Mouse (Mus musculus) hindbrain, embryonic 13.5 days (tissue): ENCODE measurements around the gene Foxj2. TPM values are rescaled to one million over a fixed set of nuclear protein-coding genes. Genes with fewer than 3 reads are reported as not detected.

Experiments used
- ATAC-seq: fragments of 200-750 bp; cut with Nextera tagmentation; 2 replicates; pipeline ENCODE4 v1.8.0; 2017; ENCODE audit warnings: moderate TSS enrichment; ENCODE audit not compliant: low FRiP score
- H3K27ac ChIP-seq: fragments of 300-500 bp; sonication (generic); 2 replicates; pipeline ENCODE4 v1.5.1; 2015; ENCODE audit warnings: inconsistent platforms, mild to moderate bottlenecking, moderate library complexity
- H3K27me3 ChIP-seq: fragments of 300-500 bp; sonication (generic); 2 replicates; pipeline ENCODE4 v1.6.1; 2015; ENCODE audit warnings: mild to moderate bottlenecking, inconsistent platforms
- H3K36me3 ChIP-seq: fragments of 300-500 bp; sonication (generic); 2 replicates; pipeline ENCODE4 v1.6.1; 2015; ENCODE audit warnings: mild to moderate bottlenecking, inconsistent platforms
- H3K4me1 ChIP-seq: fragments of 300-500 bp; sonication (generic); replicated peaks from 2 replicates; pipeline ENCODE4 v1.6.1; 2015; ENCODE audit warnings: inconsistent platforms
- H3K4me2 ChIP-seq: fragments of 300-500 bp; sonication (generic); 2 replicates; pipeline ENCODE4 v1.6.1; 2015; ENCODE audit warnings: inconsistent platforms, mild to moderate bottlenecking, moderate library complexity
- H3K4me3 ChIP-seq: fragments of 300-500 bp; sonication (generic); 2 replicates; pipeline ENCODE4 v1.5.1; 2015; ENCODE audit warnings: mild to moderate bottlenecking, inconsistent platforms
- H3K9ac ChIP-seq: fragments of 300-500 bp; sonication (generic); 2 replicates; pipeline ENCODE4 v1.6.1; 2015; ENCODE audit warnings: mild to moderate bottlenecking, inconsistent platforms
- H3K9me3 ChIP-seq: fragments of 300-500 bp; sonication (generic); 2 replicates; pipeline ENCODE4 v1.6.1; 2016; ENCODE audit warnings: inconsistent platforms
- WGBS: fragments of 180-500 bp; shearing (Covaris S2); methylation state at CpG from one replicate; pipeline ENCODE4 v1.1.7; 2015; 5-methylcytosine and 5-hydroxymethylcytosine counted together
- polyA plus RNA-seq: library from polyadenylated mRNA; unstranded; fragments of >200 nt; fragmentation: Nextera tagmentation; extraction: Ambion mirVana; gene quantifications from 2 replicates; pipeline ENCODE4 v1.2.1, GENCODE M21; 2015

Gene Foxj2
- 6.0 and 6.2 TPM in 2 replicates for polyA plus RNA-seq

- Histone ChIP-seq H3K36me3 (no peaks in the 10 kb centered on the region), H3K27ac (peak within 1 kb of the TSS; percentile 71), H3K4me3 (peak within 1 kb of the TSS; percentile 96), H3K9ac (peak within 1 kb of the TSS; percentile 97), H3K27me3 (no peaks in the 10 kb centered on the region), H3K9me3 (no peaks in the 10 kb centered on the region), H3K4me1 (peaks cover 40% of the 10 kb centered on the region), H3K4me2 (peak within 1 kb of the TSS; percentile 87)
- peak; percentile 90 for ATAC-seq
- 2% methylated on average over 39 of the region's 61 CpGs for WGBS
These were observed at the start of gene Foxj2 for GRCm38 (mm10) chr6:122819306-122820070. TSS of gene Foxj2 (plus strand) at chr6:122819914.

- H3K27ac ChIP-seq = no peak overlapping the region
- no peak overlapping the region for H3K9ac ChIP-seq
- H3K4me3 ChIP-seq = no peak overlapping the region
- H3K4me2 ChIP-seq = no peak overlapping the region
- H3K36me3 ChIP-seq = no peaks in the 10 kb centered on the region
- H3K9me3 ChIP-seq = no peaks in the 10 kb centered on the region
- peaks cover 21% of the 10 kb centered on the region for H3K4me1 ChIP-seq
- no peaks in the 10 kb centered on the region for H3K27me3 ChIP-seq
- ATAC-seq = no peak
- 94% methylated on average over 11 of the region's 11 CpGs for WGBS
These were observed 48.9 kb upstream of the Foxj2 start for GRCm38 (mm10) chr6:122770760-122771315.

- Histone ChIP-seq H3K4me1 (peaks cover 13% of the 10 kb centered on the region), H3K27ac (no peak overlapping the region), H3K36me3 (no peaks in the 10 kb centered on the region), H3K27me3 (no peaks in the 10 kb centered on the region), H3K4me3 (no peak overlapping the region), H3K9me3 (no peaks in the 10 kb centered on the region), H3K4me2 (no peak overlapping the region), H3K9ac (no peak overlapping the region)
- 72% methylated on average over 6 of the region's 6 CpGs for WGBS
- no peak for ATAC-seq
These were observed 47.0 kb upstream of the Foxj2 start for GRCm38 (mm10) chr6:122772701-122773100.

- WGBS = 87% methylated on average over 1 of the region's 1 CpGs
- Histone ChIP-seq H3K9ac (no peak overlapping the region), H3K9me3 (no peaks in the 10 kb centered on the region), H3K27me3 (no peaks in the 10 kb centered on the region), H3K36me3 (no peaks in the 10 kb centered on the region), H3K4me2 (no peak overlapping the region), H3K27ac (no peak overlapping the region), H3K4me3 (no peak overlapping the region), H3K4me1 (peaks cover 13% of the 10 kb centered on the region)
- ATAC-seq = no peak
These were observed 45.4 kb upstream of the Foxj2 start for GRCm38 (mm10) chr6:122774345-122774744.

GRCm38 (mm10) chr6:122776040-122776439 lies 43.7 kb upstream of the Foxj2 start:
- Histone ChIP-seq H3K4me2 (no peak overlapping the region), H3K36me3 (no peaks in the 10 kb centered on the region), H3K27ac (no peak overlapping the region), H3K9me3 (no peaks in the 10 kb centered on the region), H3K4me1 (no peaks in the 10 kb centered on the region), H3K9ac (no peak overlapping the region), H3K4me3 (no peak overlapping the region), H3K27me3 (no peaks in the 10 kb centered on the region)
- ATAC-seq = no peak
- WGBS = 86% methylated on average over 7 of the region's 7 CpGs

- Histone ChIP-seq H3K4me1 (no peaks in the 10 kb centered on the region), H3K4me2 (no peak overlapping the region), H3K9me3 (no peaks in the 10 kb centered on the region), H3K27me3 (no peaks in the 10 kb centered on the region), H3K27ac (no peak overlapping the region), H3K36me3 (no peaks in the 10 kb centered on the region), H3K4me3 (no peak overlapping the region), H3K9ac (no peak overlapping the region)
- 50% methylated on average over 1 of the region's 1 CpGs for WGBS
- ATAC-seq = no peak
These were observed 39.8 kb upstream of the Foxj2 start for GRCm38 (mm10) chr6:122779916-122780315.

- Histone ChIP-seq H3K27ac (no peak overlapping the region), H3K4me1 (no peaks in the 10 kb centered on the region)
- no peak for ATAC-seq
These were observed 38.5 kb upstream of the Foxj2 start for GRCm38 (mm10) chr6:122781167-122781566.

GRCm38 (mm10) chr6:122782164-122782563 lies 37.5 kb upstream of the Foxj2 start:
- Histone ChIP-seq H3K36me3 (no peaks in the 10 kb centered on the region), H3K4me2 (no peak overlapping the region), H3K4me3 (no peak overlapping the region), H3K4me1 (no peaks in the 10 kb centered on the region), H3K27ac (no peak overlapping the region), H3K9ac (no peak overlapping the region), H3K27me3 (no peaks in the 10 kb centered on the region), H3K9me3 (no peaks in the 10 kb centered on the region)
- WGBS = 89% methylated on average over 3 of the region's 3 CpGs
- no peak for ATAC-seq

More at GRCm38 (mm10) chr6:122781167-122781566, 38.5 kb upstream of the Foxj2 start:
- H3K4me2 ChIP-seq = no peak overlapping the region
- no peak overlapping the region for H3K4me3 ChIP-seq
- WGBS = 84% methylated on average over 4 of the region's 4 CpGs
- H3K9ac ChIP-seq = no peak overlapping the region
- H3K27me3 ChIP-seq = no peaks in the 10 kb centered on the region
- H3K9me3 ChIP-seq = no peaks in the 10 kb centered on the region
- no peaks in the 10 kb centered on the region for H3K36me3 ChIP-seq

- ATAC-seq = no peak
- Histone ChIP-seq H3K9me3 (no peaks in the 10 kb centered on the region), H3K27me3 (no peaks in the 10 kb centered on the region), H3K27ac (no peak overlapping the region), H3K4me1 (no peaks in the 10 kb centered on the region), H3K9ac (no peak overlapping the region), H3K4me2 (no peak overlapping the region), H3K36me3 (no peaks in the 10 kb centered on the region), H3K4me3 (no peak overlapping the region)
- WGBS = 93% methylated on average over 3 of the region's 3 CpGs
These were observed 34.8 kb upstream of the Foxj2 start for GRCm38 (mm10) chr6:122784866-122785265.

- H3K4me1 ChIP-seq = no peaks in the 10 kb centered on the region
- no peak overlapping the region for H3K4me2 ChIP-seq
- no peaks in the 10 kb centered on the region for H3K36me3 ChIP-seq
- H3K9me3 ChIP-seq = no peaks in the 10 kb centered on the region
- 0 out of 2 replicates have a peak, but pooled peaks have one; percentile 68 for ATAC-seq
- no peaks in the 10 kb centered on the region for H3K27me3 ChIP-seq
- 40% methylated on average over 5 of the region's 5 CpGs for WGBS
- no peak overlapping the region for H3K4me3 ChIP-seq
- H3K27ac ChIP-seq = no peak overlapping the region
- no peak overlapping the region for H3K9ac ChIP-seq
These were observed 33.4 kb upstream of the Foxj2 start for GRCm38 (mm10) chr6:122786275-122786674.

- Histone ChIP-seq H3K9me3 (no peaks in the 10 kb centered on the region), H3K4me3 (no peak overlapping the region), H3K36me3 (no peaks in the 10 kb centered on the region), H3K4me2 (no peak overlapping the region), H3K27ac (no peak overlapping the region), H3K27me3 (peaks cover 5% of the 10 kb centered on the region; the same call in 1 of the 2 replicates), H3K9ac (no peak overlapping the region), H3K4me1 (no peaks in the 10 kb centered on the region)
- WGBS = 78% methylated on average over 8 of the region's 8 CpGs
- ATAC-seq = no peak
These were observed 24.3 kb upstream of the Foxj2 start for GRCm38 (mm10) chr6:122795254-122795935.

GRCm38 (mm10) chr6:122800640-122801300 lies 18.9 kb upstream of the Foxj2 start:
- peak overlapping the region; percentile 63 for H3K4me3 ChIP-seq
- no peaks in the 10 kb centered on the region for H3K36me3 ChIP-seq
- no peaks in the 10 kb centered on the region for H3K9me3 ChIP-seq
- 44% methylated on average over 10 of the region's 10 CpGs for WGBS
- H3K4me1 ChIP-seq = peaks cover 14% of the 10 kb centered on the region
- H3K9ac ChIP-seq = peak overlapping the region; percentile 81
- H3K4me2 ChIP-seq = peak overlapping the region; percentile 91
- no peak for ATAC-seq
- H3K27me3 ChIP-seq = peaks cover 28% of the 10 kb centered on the region
- no peak overlapping the region for H3K27ac ChIP-seq
